Mouse (Mus musculus): ENCODE measurements around the gene Nxph3.
A peak's percentile ranks its signal among the peaks of the same experiment; 100 is the strongest.

The Nxph3 gene

DNA sequence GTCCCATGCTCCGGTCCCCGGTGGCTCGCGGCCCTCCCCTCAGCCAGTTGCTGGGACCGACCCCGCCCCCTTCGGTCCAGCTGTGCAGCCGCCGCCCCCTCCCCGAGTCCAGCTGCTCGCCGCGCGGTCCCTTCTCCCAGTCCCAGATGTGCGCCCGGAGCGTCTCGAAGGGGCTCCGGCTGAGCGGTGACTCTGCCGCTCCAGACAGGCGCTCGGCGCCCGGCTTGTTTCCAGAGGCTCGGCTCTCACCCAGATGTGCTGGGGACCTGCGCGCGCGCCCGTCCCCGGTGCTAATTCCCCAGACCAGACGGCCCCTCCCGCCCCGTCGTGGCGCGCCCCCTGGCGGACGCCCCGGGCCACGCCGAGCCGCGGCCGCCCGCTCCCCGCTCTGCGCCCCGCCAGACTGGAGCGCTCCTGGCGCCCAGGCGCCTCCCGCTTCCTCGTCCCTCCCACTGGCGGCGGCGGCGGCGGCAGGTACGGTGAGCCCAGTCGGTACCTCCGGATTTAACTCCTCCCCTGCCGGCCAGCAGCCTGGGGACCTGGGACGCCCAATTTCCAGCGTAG is at the start of gene Nxph3:
Nxph3 (minus strand) TSS at position 273 of the 564 bp plus-strand sequence.
- peak; percentile 61 for DNase-seq

- DNase-seq, result no peak
Measured at GRCm38 (mm10) chr11:95563849-95564248, 49.5 kb upstream of the Nxph3 start.

DNA sequence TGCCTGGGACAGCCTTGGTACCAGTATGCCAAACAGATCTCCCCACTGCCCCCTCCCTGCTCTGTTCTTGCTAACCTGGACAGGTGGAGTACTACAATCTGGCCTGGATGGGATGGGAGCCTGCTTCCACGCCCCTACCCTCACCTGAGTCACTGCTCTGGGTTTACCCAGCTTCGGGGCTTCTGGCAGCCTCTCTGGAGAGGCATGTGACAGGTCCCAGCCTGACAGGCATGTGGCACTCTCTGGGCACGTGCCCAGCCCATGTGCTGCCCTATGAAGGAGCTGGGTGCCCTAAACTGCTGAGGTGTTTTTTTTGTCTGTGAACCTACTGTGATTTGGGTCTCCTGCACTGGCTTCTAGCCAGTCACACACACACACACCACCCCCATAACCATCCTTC is 46.4 kb upstream of the Nxph3 start:
- DNase-seq, result peak; percentile 81

DNA sequence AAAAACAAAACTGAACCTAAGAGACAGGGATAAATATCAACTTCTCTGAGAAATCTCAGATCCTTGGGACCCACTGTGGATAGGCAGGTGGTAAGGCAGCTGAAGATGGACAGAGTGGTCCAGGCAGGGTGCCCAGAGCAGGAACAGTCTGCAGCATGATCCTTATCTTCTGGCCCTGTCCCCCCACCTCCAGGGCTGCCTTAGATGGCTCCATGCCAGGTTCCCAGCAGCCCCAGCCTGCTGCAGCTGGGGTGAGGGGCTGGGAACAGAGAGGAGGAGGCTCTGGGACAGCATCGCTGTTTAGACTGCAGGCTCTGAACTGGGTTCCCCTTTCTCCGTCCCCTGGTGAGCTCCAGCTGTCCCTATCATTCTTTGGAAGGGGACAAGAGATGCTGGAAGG is 45.4 kb upstream of the Nxph3 start:
- DNase-seq, result no peak

DNA sequence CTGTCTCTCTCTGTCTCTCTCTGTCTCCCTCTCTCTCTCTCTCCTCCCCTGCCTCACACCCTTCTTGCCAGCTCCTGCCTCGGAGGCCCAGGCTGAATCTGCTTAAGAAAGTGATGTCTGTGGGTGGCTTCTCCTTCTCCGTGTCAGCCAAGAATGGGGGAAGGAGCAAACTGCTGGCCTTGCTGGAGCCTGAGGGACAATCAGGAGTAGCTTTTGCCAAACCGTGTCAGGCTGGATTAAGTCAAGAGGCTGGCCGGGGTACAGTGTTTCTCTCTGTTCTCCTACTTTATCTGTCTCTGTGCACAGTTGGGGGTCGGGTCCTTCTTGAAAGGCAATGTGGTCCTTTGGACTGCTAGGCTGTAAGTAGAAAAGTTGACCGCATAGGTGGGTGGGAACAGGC is 43.3 kb upstream of the Nxph3 start:
- no peak for DNase-seq

GRCm38 (mm10) chr11:95557032-95557431 is 42.7 kb upstream of the Nxph3 start:
- DNase-seq, result no peak

DNA sequence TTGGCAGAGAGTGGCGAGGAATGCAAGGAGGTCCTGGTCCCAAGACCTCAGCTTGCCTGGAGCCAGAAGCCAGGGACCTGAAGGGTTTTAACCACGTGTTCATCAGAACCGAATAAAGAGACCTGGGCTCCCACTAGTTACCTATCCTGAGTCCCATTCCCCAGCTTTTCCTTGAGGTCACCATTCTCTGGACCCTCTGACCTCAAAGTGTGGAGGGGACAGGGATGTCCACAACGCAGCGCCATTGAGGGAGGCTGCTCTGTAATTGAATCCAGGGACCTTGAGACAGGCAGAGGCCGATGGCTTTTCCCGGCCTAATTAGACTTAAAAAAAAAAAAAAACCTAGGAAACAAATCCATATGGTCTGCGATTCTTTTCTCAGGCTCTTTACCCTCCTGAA is 40.9 kb upstream of the Nxph3 start:
- no peak for DNase-seq

GRCm38 (mm10) chr11:95550301-95551021 is 36.1 kb upstream of the Nxph3 start:
- DNase-seq, result no peak

DNA sequence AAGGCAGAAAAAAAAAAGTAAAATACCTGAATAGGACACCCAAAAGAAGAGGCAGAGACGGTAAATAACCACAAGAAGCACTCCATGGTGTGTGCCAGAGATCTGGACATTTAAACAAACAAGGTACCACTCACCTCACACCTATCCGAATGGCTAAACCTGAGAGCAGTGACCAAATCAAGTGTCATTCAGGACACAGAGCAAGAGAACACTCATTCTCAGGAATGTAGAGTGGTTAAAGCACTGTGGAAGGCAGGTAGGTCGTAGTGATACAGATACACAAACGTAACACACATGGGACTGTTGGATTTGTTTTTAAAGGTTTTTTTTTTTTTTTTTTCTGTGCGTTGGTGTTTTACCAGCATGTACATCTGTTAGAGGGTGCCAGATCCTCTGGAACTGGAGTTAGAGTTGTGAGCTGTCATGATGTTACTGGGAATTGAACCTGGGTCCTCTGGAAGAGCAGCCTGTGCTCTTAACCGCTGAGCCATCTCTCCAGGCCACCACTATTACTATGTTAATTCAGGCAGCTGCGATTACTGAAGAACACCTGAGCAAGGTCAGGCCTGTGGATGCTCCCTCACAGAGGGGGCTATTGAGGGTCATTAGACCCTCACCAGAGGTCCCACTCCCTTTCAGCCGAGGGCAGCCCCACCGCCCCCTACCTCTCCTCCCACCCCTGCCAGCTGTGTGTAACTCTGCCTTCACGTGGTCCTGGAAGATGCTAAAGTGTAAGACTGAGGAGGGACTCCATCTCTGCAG is 31.8 kb upstream of the Nxph3 start:
- DNase-seq, result no peak

GRCm38 (mm10) chr11:95544546-95545327 is 30.4 kb upstream of the Nxph3 start:
- DNase-seq, result no peak

DNA sequence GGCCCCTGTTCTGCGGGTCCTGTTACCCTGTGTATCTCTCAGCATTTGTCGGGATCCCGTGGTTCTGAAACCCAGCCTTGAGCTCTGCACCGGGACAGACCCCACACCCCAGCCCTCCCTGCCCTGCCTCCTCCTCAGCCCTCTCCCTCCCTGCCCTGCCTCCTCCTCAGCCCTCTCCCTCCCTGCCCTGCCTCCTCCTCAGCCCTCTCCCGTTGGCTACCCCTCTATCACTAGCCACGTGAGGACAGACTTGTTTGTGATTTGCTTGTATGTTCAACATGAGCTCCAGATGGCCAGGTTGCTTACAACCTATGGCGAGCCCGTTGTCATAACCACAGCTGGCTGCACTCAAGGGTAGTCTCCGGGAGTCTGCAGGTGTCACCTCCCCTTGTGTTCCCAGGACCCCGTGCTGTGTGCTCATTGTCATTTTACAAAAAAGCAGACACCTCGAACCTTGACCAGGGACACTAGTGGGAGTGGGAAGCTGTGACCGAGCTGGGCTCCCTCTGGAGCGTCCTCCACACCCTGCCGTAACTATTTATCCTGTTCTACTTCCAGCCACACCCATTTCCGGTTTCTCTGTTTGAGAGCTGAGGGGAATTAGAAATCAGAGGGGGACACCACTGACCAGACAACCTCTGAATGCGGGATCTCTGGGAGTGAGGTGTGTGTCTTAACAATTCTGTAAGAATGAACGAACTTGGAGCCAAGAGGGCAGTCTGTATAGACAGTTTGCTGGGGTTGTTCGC is 26.4 kb upstream of the Nxph3 start:
- DNase-seq, result no peak

DNA sequence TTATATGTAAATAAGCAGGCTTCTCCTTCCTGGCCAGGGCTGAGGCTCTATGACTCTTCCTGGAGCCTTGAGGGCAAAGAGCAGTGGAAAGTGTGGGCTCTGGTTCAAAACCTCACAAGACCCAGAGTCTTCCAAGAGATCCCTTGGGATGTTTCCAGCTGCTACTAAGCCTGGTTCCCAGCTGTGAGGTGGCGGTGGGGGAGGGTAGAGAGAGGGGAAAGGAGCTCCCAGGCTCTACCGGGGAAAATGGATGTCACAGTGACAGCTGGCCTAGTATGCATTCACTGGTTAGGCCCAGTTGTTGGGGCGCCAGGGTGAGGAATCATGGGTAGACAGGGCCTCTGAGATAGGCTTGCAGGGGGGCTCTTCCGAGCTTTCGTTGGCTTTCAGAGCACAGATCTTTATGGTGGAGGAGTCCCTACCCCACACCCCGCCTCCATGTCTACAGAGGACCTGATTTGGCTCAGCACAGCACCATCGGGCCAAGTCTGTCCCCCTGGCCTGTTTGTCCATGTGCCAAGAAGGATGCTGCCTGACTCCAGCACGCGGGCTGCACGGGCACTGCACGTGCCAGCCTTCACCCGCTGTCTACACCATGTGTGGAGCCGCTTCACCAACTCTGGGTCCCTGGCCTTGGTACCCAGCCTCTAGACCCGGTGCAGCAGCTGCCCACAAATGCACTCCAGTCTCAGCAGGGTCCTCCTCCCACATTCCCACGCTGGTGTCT is 24.2 kb upstream of the Nxph3 start:
- peak; percentile 33 for DNase-seq

DNA sequence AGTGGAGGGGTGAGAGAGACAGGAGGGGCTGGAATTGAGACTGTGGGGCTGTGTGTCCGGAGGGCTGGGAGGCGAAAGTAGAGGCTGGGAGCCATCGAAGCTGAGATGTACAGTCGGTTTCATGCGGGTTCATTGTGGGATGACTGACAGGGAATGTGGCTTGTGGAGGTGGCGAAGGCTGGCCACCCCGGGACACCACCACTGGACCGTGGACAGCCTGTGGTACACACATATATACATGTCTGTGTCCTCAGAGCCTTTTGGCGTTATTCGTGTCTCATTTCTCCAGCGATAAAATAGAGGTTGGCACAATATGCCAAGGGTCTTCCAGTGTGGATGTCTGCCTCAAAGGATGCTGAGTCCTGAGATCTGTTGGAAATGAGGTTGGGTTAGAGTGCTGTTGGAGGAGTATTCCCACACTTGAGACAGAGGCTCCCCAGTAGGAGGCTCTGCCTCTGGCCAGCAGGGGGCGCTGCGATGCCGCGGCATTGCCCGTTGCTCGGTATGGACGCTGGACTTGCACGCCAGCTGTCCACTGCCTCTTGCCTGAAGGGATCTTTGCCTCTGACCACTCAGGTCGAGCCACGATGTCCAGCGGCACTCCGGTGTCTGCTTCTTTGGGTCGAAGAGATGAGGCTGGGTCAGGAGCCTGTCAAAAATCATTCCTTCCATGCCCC is 19.3 kb upstream of the Nxph3 start:
- DNase-seq, result peak; percentile 73

GRCm38 (mm10) chr11:95532353-95533072 is 18.1 kb upstream of the Nxph3 start:
- DNase-seq, result no peak

GRCm38 (mm10) chr11:95528231-95528630 is 13.9 kb upstream of the Nxph3 start:
- DNase-seq, result no peak

DNA sequence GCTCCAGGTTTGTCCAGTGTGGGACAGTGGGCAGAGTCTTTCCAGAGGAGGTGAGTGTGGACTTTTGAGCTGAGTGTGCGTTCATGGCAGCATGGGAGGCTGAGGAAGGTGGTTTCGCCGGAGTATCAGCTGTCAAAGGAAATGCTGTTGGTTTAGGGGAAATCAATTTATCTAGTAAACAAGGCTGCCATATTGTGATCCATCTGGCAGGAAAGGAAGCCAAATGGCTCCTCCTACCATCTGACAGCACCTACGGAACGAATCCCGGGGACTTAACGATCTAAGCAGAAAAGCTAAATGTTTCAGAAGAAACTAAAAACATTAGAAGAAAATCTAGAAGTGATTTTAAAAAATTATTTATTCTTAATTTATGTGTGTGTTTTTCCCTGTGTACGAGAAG is 12.9 kb upstream of the Nxph3 start:
- no peak for DNase-seq

DNA sequence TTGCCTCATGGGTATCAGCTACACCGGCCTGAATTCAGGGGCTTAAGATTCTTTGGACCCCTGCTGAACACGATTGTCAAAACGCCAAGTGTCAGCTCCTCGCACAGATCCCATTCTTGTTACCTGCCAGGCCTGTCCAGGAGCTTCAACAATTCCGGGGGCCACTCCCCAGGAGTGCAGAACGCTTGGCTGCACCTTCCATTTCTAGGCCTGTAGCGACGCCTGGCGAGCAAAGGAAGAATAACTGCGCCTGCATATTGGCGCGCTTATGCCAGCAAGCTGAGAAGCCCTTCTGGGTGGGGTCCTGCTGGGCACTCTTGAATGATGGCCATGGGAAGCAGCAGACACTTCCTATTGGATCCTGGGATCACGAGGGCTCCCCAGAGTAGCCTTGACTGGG is 7.2 kb upstream of the Nxph3 start:
- peak; percentile 55 for DNase-seq

DNA sequence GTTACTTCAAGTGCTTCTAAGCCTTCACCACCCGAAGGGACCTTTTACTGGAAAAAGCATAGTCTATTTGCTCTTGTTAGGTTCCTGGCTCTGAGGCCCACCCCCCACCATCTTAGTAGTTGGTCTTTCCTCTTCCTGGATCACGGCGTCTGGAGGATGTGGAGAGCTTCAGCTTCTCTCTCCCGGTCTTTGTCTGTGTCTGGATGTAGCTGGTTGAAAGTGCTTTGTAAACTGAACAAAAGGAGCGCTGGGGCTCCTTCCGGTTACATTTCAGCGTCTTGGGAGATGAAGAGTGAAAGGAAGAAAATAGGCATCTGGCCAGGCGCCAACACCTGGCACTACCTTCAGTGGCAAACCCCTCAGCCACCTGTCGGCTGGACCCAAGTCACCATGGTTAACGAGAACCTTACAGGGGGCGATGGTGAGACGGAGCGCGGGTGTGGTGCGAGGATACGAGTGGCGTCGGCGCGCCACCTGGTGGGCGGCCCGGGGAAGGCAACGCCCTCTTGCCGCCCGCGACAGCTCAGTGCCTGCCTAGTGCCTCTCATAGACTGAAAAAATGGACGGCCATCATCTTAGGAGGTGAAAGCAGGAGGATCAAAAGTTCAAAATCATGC is 6.2 kb upstream of the Nxph3 start:
- peak; percentile 69 for DNase-seq

DNA sequence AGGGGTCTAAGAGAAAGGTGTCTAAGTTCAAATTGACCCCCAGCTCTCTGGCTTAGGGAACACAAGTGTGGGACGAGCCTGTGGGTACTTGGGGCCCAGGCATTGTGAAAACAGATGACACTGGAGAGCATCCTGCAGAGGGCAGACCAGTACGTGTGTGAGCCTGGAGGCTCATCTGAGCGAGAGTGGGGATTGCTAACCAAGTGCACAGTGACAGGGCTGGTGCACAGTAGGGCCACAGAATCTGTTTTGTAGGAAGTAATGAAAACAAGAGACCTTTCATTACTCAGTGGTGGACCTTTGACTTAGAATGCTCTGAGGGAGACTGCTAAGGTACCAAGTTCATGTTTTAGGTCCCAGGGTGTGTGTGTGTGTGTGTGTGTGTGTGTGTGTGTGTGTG is 5.6 kb upstream of the Nxph3 start:
- no peak for DNase-seq

DNA sequence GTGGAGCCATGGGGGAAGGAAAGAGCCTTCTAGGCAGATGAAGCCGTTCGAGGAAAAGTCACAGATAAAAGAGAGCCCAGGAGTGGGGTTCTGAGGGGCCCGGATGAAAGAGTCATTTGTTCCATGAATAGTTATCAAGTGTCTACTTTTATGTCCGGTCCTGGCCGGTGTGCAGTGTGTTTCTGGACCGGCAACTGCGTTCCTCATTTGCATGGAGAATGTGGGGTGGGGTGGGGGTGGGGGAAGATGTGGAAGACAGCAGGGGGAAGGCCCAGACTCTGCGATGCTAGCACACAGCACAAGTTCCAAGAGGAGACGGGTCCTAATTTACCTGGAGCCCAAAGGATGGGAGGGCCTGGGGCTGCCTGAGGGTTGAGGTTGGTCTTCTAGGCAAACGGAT is 4.9 kb upstream of the Nxph3 start:
- DNase-seq, result no peak
